Mouse (Mus musculus): ENCODE results near the gene Pth2.

GRCm38 (mm10) chr7:45180896-45181477, at the start of gene Pth2:
- no peak for TF ChIP-seq CTCF (IDR thresholded peaks at IDR 0.05 in 2 of 3, conservative IDR thresholded peaks at IDR 0.05 in 1 of 3; ENCODE audit: control insufficient read depth in 1 of 3, insufficient read depth in 1 of 3, low read depth in 2 of 3, low read length in 3 of 3, poor library complexity in 1 of 3, severe bottlenecking in 1 of 3)
- no peak for TF ChIP-seq CHD2 (IDR thresholded peaks at IDR 0.05; ENCODE audit: low read length)
- TF ChIP-seq KAT2A (conservative IDR thresholded peaks at IDR 0.05; ENCODE audit: low read depth, low read length) = no peak
- no peak for TF ChIP-seq HCFC1 (IDR thresholded peaks at IDR 0.05; ENCODE audit: low read depth, low read length)
- TF ChIP-seq GATA1 (IDR thresholded peaks at IDR 0.05; ENCODE audit: low read depth, low read length) = no peak
- TF ChIP-seq ZKSCAN1 (IDR thresholded peaks at IDR 0.05; ENCODE audit: low read depth, low read length) = no peak
- no peak for TF ChIP-seq MAZ (IDR thresholded peaks at IDR 0.05; ENCODE audit: low read depth, low read length)
- TF ChIP-seq ELF1 (IDR thresholded peaks at IDR 0.05; ENCODE audit: low read depth, low read length) = no peak
- TF ChIP-seq POLR2AphosphoS5 (IDR thresholded peaks at IDR 0.05; ENCODE audit: borderline replicate concordance, low read depth, low read length) = no peak
- no peak for TF ChIP-seq EP300 (IDR thresholded peaks at IDR 0.05; ENCODE audit: low read depth in 1 of 2, low read length in 2 of 2)

Data from MEL (cell line).